Comparison of ENCODE assay signal across 10 mouse cellular contexts in genomic region chr2:134910882-134911281, GRCm38 (mm10).
DNase-seq lines count a peak whose midpoint lies in the region; ATAC-seq and TF ChIP-seq lines count a peak whose summit lies in the region.
"Had no signal": no experiment of that assay in that cellular context is flagged by ENCODE, and none has a peak within 500 bp of the region (broad histone marks: within the 10 kb centered on the region; RNA-seq: fewer than 3 reads in every experiment).

No protein-coding gene starts in this region.

- no peak overlapping the region for H3K9ac ChIP-seq in hindbrain, embryonic 13.5 days
- H3K9ac ChIP-seq in midbrain, embryonic 14.5 days (replicated peaks; ENCODE audit: low read length) = no peak overlapping the region
- H3K9ac ChIP-seq: heart, embryonic 15.5 days; liver, embryonic 12.5 days had no signal

- 4% methylated on average over 1 of the region's 1 CpGs for WGBS in hindbrain, embryonic 13.5 days
- WGBS in midbrain, embryonic 14.5 days = 6% methylated on average over 1 of the region's 1 CpGs

- H3K4me2 ChIP-seq in hindbrain, embryonic 13.5 days = no peak overlapping the region
- no peak overlapping the region for H3K4me2 ChIP-seq in midbrain, embryonic 14.5 days (ENCODE audit: low read length)
- H3K4me2 ChIP-seq: heart, embryonic 15.5 days; liver, embryonic 12.5 days had no signal

- peak; percentile 95 for ATAC-seq in hindbrain, embryonic 13.5 days (ENCODE audit: low FRiP score)
- peak; percentile 82 for ATAC-seq in midbrain, embryonic 14.5 days (ENCODE audit: low FRiP score, low TSS enrichment)
- no peak for ATAC-seq in erythroblast, adult 5-6 weeks (replicated peaks; ENCODE audit: low FRiP score, poor library complexity, severe bottlenecking)
- ATAC-seq: liver, embryonic 12.5 days; Patski had no signal

- peaks cover 28% of the 10 kb centered on the region for H3K4me1 ChIP-seq in hindbrain, embryonic 13.5 days (replicated peaks)
- peaks cover 5% of the 10 kb centered on the region; the same call in 1 of the 2 replicates for H3K4me1 ChIP-seq in midbrain, embryonic 14.5 days (ENCODE audit: control insufficient read depth, insufficient read depth, low read length)
- H3K4me1 ChIP-seq: heart, embryonic 15.5 days; liver, embryonic 12.5 days had no signal

- no peak overlapping the region for H3K4me3 ChIP-seq in hindbrain, embryonic 13.5 days
- no peak overlapping the region for H3K4me3 ChIP-seq in midbrain, embryonic 14.5 days (replicated peaks; ENCODE audit: low read depth, low read length)
- H3K4me3 ChIP-seq: heart, embryonic 15.5 days; liver, embryonic 12.5 days had no signal

- H3K9me3 ChIP-seq in hindbrain, embryonic 13.5 days = no peaks in the 10 kb centered on the region
- H3K9me3 ChIP-seq in midbrain, embryonic 14.5 days (ENCODE audit: control insufficient read depth, low read length) = no peaks in the 10 kb centered on the region
- H3K9me3 ChIP-seq: heart, embryonic 15.5 days; liver, embryonic 12.5 days had no signal

- no peaks in the 10 kb centered on the region for H3K36me3 ChIP-seq in hindbrain, embryonic 13.5 days
- no peaks in the 10 kb centered on the region for H3K36me3 ChIP-seq in midbrain, embryonic 14.5 days (ENCODE audit: control insufficient read depth, insufficient read depth, low read length)
- H3K36me3 ChIP-seq: heart, embryonic 15.5 days; liver, embryonic 12.5 days had no signal

- H3K27ac ChIP-seq in hindbrain, embryonic 13.5 days = peak overlapping the region; percentile 52
- H3K27ac ChIP-seq in midbrain, embryonic 14.5 days (replicated peaks; ENCODE audit: low read depth, low read length) = no peak overlapping the region
- H3K27ac ChIP-seq: heart, embryonic 15.5 days; liver, embryonic 12.5 days had no signal

- H3K27me3 ChIP-seq in hindbrain, embryonic 13.5 days = no peaks in the 10 kb centered on the region
- H3K27me3 ChIP-seq in midbrain, embryonic 14.5 days (ENCODE audit: control insufficient read depth, insufficient read depth, low read length) = no peaks in the 10 kb centered on the region
- H3K27me3 ChIP-seq: heart, embryonic 15.5 days; liver, embryonic 12.5 days had no signal

- TF ChIP-seq CTCF in brain, embryonic 14.5 days (IDR thresholded peaks at IDR 0.05; ENCODE audit: borderline replicate concordance, extremely low read depth, insufficient read depth, insufficient read length) = no peak

- no peak for TF ChIP-seq POLR2A in brain, embryonic 14.5 days (IDR thresholded peaks at IDR 0.05; ENCODE audit: borderline replicate concordance, extremely low read depth, insufficient read depth, insufficient read length, poor library complexity, severe bottlenecking)

- peak; percentile 95 for DNase-seq in brain, embryonic 14.5 days (ENCODE audit: low read depth)
- peak; percentile 83 for DNase-seq in cerebellum, adult 9-10 months
- DNase-seq in midbrain, embryonic 14.5 days = peak; percentile 78
- DNase-seq in ovary, adult 18-20 months (ENCODE audit: low spot score) = no peak
- DNase-seq in urinary bladder, postnatal 25 days (ENCODE audit: low spot score) = no peak

Comparison
In these comparisons a context has a peak if more than half of its experiments do, and no peak if none do; other contexts are left out.
1. DNase-seq: peak in brain, embryonic 14.5 days (single experiment), cerebellum, adult 9-10 months (single experiment) and midbrain, embryonic 14.5 days (single experiment); none in ovary, adult 18-20 months (single experiment) and urinary bladder, postnatal 25 days (single experiment).